In the genomic region with DNA sequence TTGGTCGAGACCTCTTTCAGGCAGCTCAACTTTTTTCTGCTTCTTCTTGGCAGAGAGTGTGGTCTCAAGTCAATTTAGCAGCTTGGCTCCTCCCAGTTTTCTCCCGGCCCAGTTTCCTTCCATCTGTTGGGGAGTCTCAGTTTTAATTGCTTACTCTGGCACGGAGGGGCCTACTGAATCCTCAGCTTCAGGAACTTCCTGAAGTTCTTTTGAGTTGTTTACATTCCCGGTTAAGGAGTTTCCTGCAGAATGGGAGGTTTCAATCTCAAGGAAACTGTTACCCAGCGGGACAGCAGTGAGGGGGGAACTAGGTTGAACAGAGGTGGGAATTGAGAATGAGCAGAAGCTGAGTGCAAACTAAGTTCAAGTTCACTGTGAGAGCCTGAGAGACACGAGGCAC, we compare ENCODE assay signal across 22 mouse cellular contexts. TPM values are rescaled to one million over a fixed set of nuclear protein-coding genes. Genes with fewer than 3 reads are reported as not detected.
"Had no signal": no experiment of that assay in that cellular context is flagged by ENCODE, and none has a peak within 500 bp of the region (broad histone marks: within the 10 kb centered on the region; RNA-seq: fewer than 3 reads in every experiment).

No protein-coding gene starts in this region.

- H3K27me3 ChIP-seq: liver, embryonic 12.5 days; midbrain, embryonic 12.5 days; neural tube, embryonic 12.5 days; stomach, embryonic 15.5 days had no signal

- H3K9me3 ChIP-seq: liver, embryonic 12.5 days; midbrain, embryonic 10.5 days; midbrain, embryonic 12.5 days; neural tube, embryonic 12.5 days; stomach, embryonic 15.5 days had no signal

- ATAC-seq: liver, embryonic 12.5 days; midbrain, embryonic 16.5 days had no signal

- H3K4me3 ChIP-seq: liver, embryonic 12.5 days; midbrain, embryonic 10.5 days; midbrain, embryonic 12.5 days; myocyte; neural tube, embryonic 12.5 days; stomach, embryonic 15.5 days had no signal

- H3K4me1 ChIP-seq: liver, embryonic 12.5 days; midbrain, embryonic 12.5 days; neural tube, embryonic 12.5 days; stomach, embryonic 15.5 days had no signal

- H3K4me2 ChIP-seq: liver, embryonic 12.5 days; midbrain, embryonic 12.5 days; neural tube, embryonic 12.5 days; stomach, embryonic 15.5 days had no signal

- H3K36me3 ChIP-seq: liver, embryonic 12.5 days; midbrain, embryonic 10.5 days; midbrain, embryonic 12.5 days; neural tube, embryonic 12.5 days; stomach, embryonic 15.5 days had no signal

- H3K27ac ChIP-seq: liver, embryonic 12.5 days; liver, embryonic 14.5 days; midbrain, embryonic 10.5 days; midbrain, embryonic 12.5 days; neural tube, embryonic 12.5 days; stomach, embryonic 15.5 days; stomach, postnatal 0 days had no signal

- H3K9ac ChIP-seq: liver, embryonic 12.5 days; liver, embryonic 14.5 days; midbrain, embryonic 12.5 days; neural tube, embryonic 12.5 days; stomach, embryonic 15.5 days had no signal

- DNase-seq: lung, adult 2 months; lung, postnatal 14 days; lung, postnatal 4 days; midbrain, embryonic 14.5 days; right cerebral cortex, postnatal 14 days; thymus, adult 2 months; thymus, postnatal 25 days; thymus, postnatal 4 days had no signal

RNA-seq across cellular contexts. Expression of a gene that starts 59.2 kb away (rescaled TPM):
- polyA plus RNA-seq: liver, adult 2 months; liver, embryonic 12.5 days; liver, embryonic 14.5 days; liver, embryonic 16.5 days; lung, adult 2 months; midbrain, embryonic 10.5 days; midbrain, embryonic 12.5 days; midbrain, embryonic 14.5 days; midbrain, embryonic 16.5 days; myocyte; neural tube, embryonic 12.5 days; neural tube, embryonic 14.5 days; spleen, adult 2 months; stomach, embryonic 15.5 days; stomach, postnatal 0 days; thymus, adult 2 months; urinary bladder, adult 2 months had no signal
